Mouse (Mus musculus) embryonic fibroblast, embryonic 13.5 days (primary cell): ENCODE data around the gene Tnik. TPM values are rescaled to one million over a fixed set of nuclear protein-coding genes. Genes with fewer than 3 reads are reported as not detected.
A peak's percentile ranks its signal among the peaks of the same experiment; 100 is the strongest.

Source experiments
- H3K27ac ChIP-seq: 2 replicates; pipeline ENCODE4 v1.5.1; 2012; ENCODE audit warnings: low read length, control low read depth, inconsistent platforms; ENCODE audit not compliant: insufficient read depth
- H3K4me1 ChIP-seq: 2 replicates; pipeline ENCODE4 v1.6.1; 2011; ENCODE audit warnings: low read length; ENCODE audit not compliant: control insufficient read depth, insufficient read depth
- H3K4me3 ChIP-seq: 2 replicates; pipeline ENCODE4 v1.5.1; 2011; ENCODE audit warnings: mild to moderate bottlenecking, control low read depth, low read length; ENCODE audit not compliant: insufficient read depth
- CTCF ChIP-seq: IDR thresholded peaks from 2 replicates; pipeline ENCODE4 v1.5.1; 2011; ENCODE audit warnings: mild to moderate bottlenecking, control low read depth, low read length, moderate library complexity, borderline replicate concordance; ENCODE audit not compliant: insufficient read depth
- POLR2A ChIP-seq: IDR thresholded peaks from 2 replicates; pipeline ENCODE4 v1.6.1; 2011; ENCODE audit warnings: low read depth, mild to moderate bottlenecking, control low read depth, low read length, moderate library complexity
- polyA plus RNA-seq: library from polyadenylated mRNA; stranded (reverse); fragments of >200 nt; gene quantifications from 2 replicates; pipeline ENCODE4 v1.2.4, GENCODE M21; 2011; ENCODE audit warnings: low read depth; ENCODE audit not compliant: missing spikeins, insufficient read length

The Tnik gene
- polyA plus RNA-seq, 1 experiment, result 17.6 TPM

- Histone ChIP-seq H3K27ac (no peak overlapping the region), H3K4me1 (peaks cover 4% of the 10 kb centered on the region), H3K4me3 (no peak overlapping the region)
- TF ChIP-seq POLR2A, result no peak
- no peak for TF ChIP-seq CTCF
These were observed 178.5 kb downstream of the Tnik start for GRCm38 (mm10) chr3:28441545-28441944.

DNA sequence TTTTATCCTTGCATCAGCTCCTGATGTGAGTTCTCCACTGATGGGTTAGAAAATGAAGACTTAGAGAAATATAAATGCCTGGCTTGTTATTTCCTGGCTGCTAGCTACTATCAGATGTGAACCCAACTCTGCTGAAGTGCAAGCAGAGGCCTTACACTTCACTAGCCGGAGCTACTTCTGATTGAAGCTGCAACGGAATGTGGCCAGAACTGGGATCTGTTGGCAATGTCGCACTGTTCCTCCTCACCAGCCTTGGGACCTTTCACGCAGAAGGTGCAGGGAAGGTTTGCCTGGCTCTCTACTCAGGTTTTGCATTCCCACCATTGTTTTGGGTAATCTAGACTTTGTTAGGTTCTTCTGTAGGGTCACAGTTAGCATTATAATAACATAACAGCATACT lies 179.1 kb downstream of the Tnik start:
- Histone ChIP-seq H3K4me1 (peaks cover 4% of the 10 kb centered on the region), H3K4me3 (no peak overlapping the region), H3K27ac (no peak overlapping the region)
- TF ChIP-seq POLR2A (no peak), CTCF (no peak)

- TF ChIP-seq POLR2A (no peak), CTCF (no peak)
- Histone ChIP-seq H3K4me1 (peaks cover 5% of the 10 kb centered on the region), H3K4me3 (no peak overlapping the region), H3K27ac (no peak overlapping the region)
These were observed 184.9 kb downstream of the Tnik start for GRCm38 (mm10) chr3:28447950-28448349.

DNA sequence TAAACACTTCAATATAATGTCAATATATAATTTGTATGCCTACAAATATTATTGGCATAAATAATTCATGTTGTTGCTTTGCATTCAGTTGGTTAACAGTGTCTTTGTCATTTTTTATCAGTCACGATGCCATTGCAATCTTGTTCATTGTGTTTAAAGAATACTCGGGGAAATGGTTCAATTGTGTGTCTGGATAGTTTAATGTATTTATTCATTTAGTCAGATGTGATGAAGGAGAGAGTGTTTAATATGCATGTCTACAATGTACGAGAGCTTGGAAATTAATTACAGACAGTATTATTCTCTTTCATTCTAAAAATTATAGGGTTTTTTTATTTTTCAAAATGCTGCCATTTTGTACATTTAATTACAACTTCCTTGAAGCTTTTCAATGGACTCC lies 190.4 kb downstream of the Tnik start:
- Histone ChIP-seq H3K4me3 (no peak overlapping the region), H3K27ac (no peak overlapping the region), H3K4me1 (0 out of 2 replicates have a peak, but pooled peaks cover under 1% of the 10 kb centered on the region)
- no peak for TF ChIP-seq POLR2A
- no peak for TF ChIP-seq CTCF

GRCm38 (mm10) chr3:28456842-28457241 lies 193.8 kb downstream of the Tnik start:
- no peaks in the 10 kb centered on the region for H3K4me1 ChIP-seq
- no peak overlapping the region for H3K4me3 ChIP-seq

GRCm38 (mm10) chr3:28457517-28457916 lies 194.5 kb downstream of the Tnik start:
- Histone ChIP-seq H3K4me1 (no peaks in the 10 kb centered on the region), H3K27ac (no peak overlapping the region), H3K4me3 (no peak overlapping the region)
- TF ChIP-seq POLR2A (no peak), CTCF (no peak)

More at GRCm38 (mm10) chr3:28456842-28457241, 193.8 kb downstream of the Tnik start:
- TF ChIP-seq POLR2A (no peak), CTCF (no peak)
- H3K27ac ChIP-seq, result no peak overlapping the region

GRCm38 (mm10) chr3:28466688-28467087 lies 203.7 kb downstream of the Tnik start:
- TF ChIP-seq CTCF (no peak), POLR2A (no peak)

GRCm38 (mm10) chr3:28467148-28467754 lies 204.2 kb downstream of the Tnik start:
- Histone ChIP-seq H3K4me1 (peaks cover 7% of the 10 kb centered on the region), H3K4me3 (no peak overlapping the region), H3K27ac (peak overlapping the region; percentile 93)
- no peak for TF ChIP-seq POLR2A
- no peak for TF ChIP-seq CTCF

More at GRCm38 (mm10) chr3:28466688-28467087, 203.7 kb downstream of the Tnik start:
- peaks cover 7% of the 10 kb centered on the region for H3K4me1 ChIP-seq
- no peak overlapping the region for H3K27ac ChIP-seq
- H3K4me3 ChIP-seq, result no peak overlapping the region

GRCm38 (mm10) chr3:28467871-28468285 lies 204.9 kb downstream of the Tnik start:
- H3K4me3 ChIP-seq, result no peak overlapping the region
- peaks cover 7% of the 10 kb centered on the region for H3K4me1 ChIP-seq
- no peak for TF ChIP-seq CTCF
- TF ChIP-seq POLR2A, result no peak
- H3K27ac ChIP-seq, result peak overlapping the region; percentile 93

- TF ChIP-seq POLR2A (no peak), CTCF (no peak)
- H3K4me3 ChIP-seq, result no peak overlapping the region
- H3K4me1 ChIP-seq, result peaks cover 5% of the 10 kb centered on the region
- H3K27ac ChIP-seq, result no peak overlapping the region
These were observed 210.4 kb downstream of the Tnik start for GRCm38 (mm10) chr3:28473439-28473838.

DNA sequence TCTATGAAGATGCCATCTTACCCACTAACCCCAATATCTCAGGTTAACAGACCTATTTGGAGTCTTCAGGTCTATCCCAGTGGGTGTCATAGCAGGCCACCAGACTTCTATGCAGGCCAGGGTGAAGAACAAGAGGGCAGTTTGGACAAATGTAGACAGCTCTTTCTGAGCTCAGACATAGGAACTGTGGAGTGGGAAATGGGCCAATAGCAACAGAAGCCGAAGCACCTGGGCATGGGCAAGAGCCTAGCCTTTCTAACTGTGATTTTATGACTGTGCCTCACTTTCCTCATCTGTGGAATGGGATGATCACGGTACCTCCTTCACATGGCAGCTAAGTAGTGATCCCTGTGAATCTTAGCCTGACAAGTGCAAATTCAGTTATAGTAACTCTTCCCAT lies 214.4 kb downstream of the Tnik start:
- Histone ChIP-seq H3K4me1 (no peaks in the 10 kb centered on the region), H3K4me3 (no peak overlapping the region), H3K27ac (no peak overlapping the region)
- TF ChIP-seq CTCF (no peak), POLR2A (no peak)
